Mouse (Mus musculus) ES-E14 (cell line): ENCODE measurements at regions not wholly inside any gene's neighbourhood (a gene's known extent, or its start where the extent isn't known, plus 50 kb on each side); places are given as distances from the start of the nearest gene placed in this dataset.

Experiments
- CHD2 ChIP-seq: IDR thresholded peaks from 2 replicates; pipeline ENCODE4 v1.6.1; 2014; ENCODE audit warnings: mild to moderate bottlenecking, low read depth, low read length, inconsistent platforms
- HCFC1 ChIP-seq: IDR thresholded peaks from 2 replicates; pipeline ENCODE4 v1.6.1; 2012; ENCODE audit warnings: low read length, inconsistent platforms, borderline replicate concordance; ENCODE audit not compliant: insufficient read depth
- MAFK ChIP-seq: IDR thresholded peaks from 2 replicates; pipeline ENCODE4 v1.6.1; 2014; ENCODE audit warnings: mild to moderate bottlenecking, low read depth, low read length, inconsistent platforms; ENCODE audit not compliant: insufficient read depth
- ZC3H11A ChIP-seq: IDR thresholded peaks from 2 replicates; pipeline ENCODE4 v1.6.1; 2012; ENCODE audit warnings: low read depth, mild to moderate bottlenecking, inconsistent platforms, low read length, borderline replicate concordance
- ZNF384 ChIP-seq: IDR thresholded peaks from 2 replicates; pipeline ENCODE4 v1.6.1; 2012; ENCODE audit warnings: low read depth, low read length, inconsistent platforms

GRCm38 (mm10) chr2:23867419-23867818, 181.8 kb downstream of the Hnmt start:
- no peak for TF ChIP-seq ZNF384
- TF ChIP-seq ZC3H11A, result no peak
- no peak for TF ChIP-seq HCFC1
- TF ChIP-seq CHD2, result no peak
- no peak for TF ChIP-seq MAFK
